In genomic region chr2:93089379-93090089, GRCm38 (mm10) we compare ENCODE assay signal across 23 mouse cellular contexts. TPM values are rescaled to one million over a fixed set of nuclear protein-coding genes. Genes with fewer than 3 reads are reported as not detected.
DNase-seq lines count a peak whose midpoint lies in the region; ATAC-seq and TF ChIP-seq lines count a peak whose summit lies in the region.
"Had no signal": no experiment of that assay in that cellular context is flagged by ENCODE, and none has a peak within 500 bp of the region (broad histone marks: within the 10 kb centered on the region; RNA-seq: fewer than 3 reads in every experiment).

No protein-coding gene starts in this region.

- 0 out of 2 replicates have a peak overlapping the region, but pooled peaks have one; percentile 5 for H3K27ac ChIP-seq in forebrain, embryonic 10.5 days
- no peak overlapping the region for H3K27ac ChIP-seq in forebrain, embryonic 11.5 days (ENCODE audit: low read depth, low read length)
- no peak overlapping the region; the same call in 1 of the 2 replicates for H3K27ac ChIP-seq in lung, embryonic 16.5 days (ENCODE audit: low read length)
- H3K27ac ChIP-seq in forebrain, embryonic 12.5 days = 0 out of 2 replicates have a peak overlapping the region, but pooled peaks have one; percentile 27
- peak overlapping the region; percentile 64; the same call in 1 of the 2 replicates for H3K27ac ChIP-seq in stomach, embryonic 14.5 days (ENCODE audit: low read length)
- H3K27ac ChIP-seq in limb, embryonic 10.5 days = no peak overlapping the region
- H3K27ac ChIP-seq: embryonic facial prominence, embryonic 13.5 days; kidney, embryonic 15.5 days; left cerebral cortex, adult 2 months; liver, embryonic 15.5 days; midbrain, embryonic 13.5 days had no signal

- DNase-seq in forebrain, embryonic 10.5 days (ENCODE audit: extremely low spot score, low spot score) = no peak
- DNase-seq in forebrain, embryonic 11.5 days (ENCODE audit: low spot score) = no peak
- DNase-seq in lung, adult 2 months = no peak
- DNase-seq in layer of hippocampus, adult 9-10 months (ENCODE audit: low spot score) = no peak
- DNase-seq in limb, embryonic 10.5 days (ENCODE audit: low spot score) = no peak
- DNase-seq: adrenal gland, postnatal 10 days; cerebellum, adult 2 months; cerebellum, postnatal 36 days; embryo, embryonic 11 days; kidney, adult 11 months; kidney, postnatal 36 days; left cerebral cortex, postnatal 4 days; liver had no signal

- H3K36me3 ChIP-seq in forebrain, embryonic 10.5 days (replicated peaks) = no peaks in the 10 kb centered on the region
- no peaks in the 10 kb centered on the region for H3K36me3 ChIP-seq in forebrain, embryonic 11.5 days (ENCODE audit: control insufficient read depth, insufficient read depth, low read length)
- H3K36me3 ChIP-seq in lung, embryonic 16.5 days (ENCODE audit: control insufficient read depth, insufficient read depth, low read length) = no peaks in the 10 kb centered on the region
- no peaks in the 10 kb centered on the region for H3K36me3 ChIP-seq in forebrain, embryonic 12.5 days (replicated peaks)
- H3K36me3 ChIP-seq in stomach, embryonic 14.5 days (ENCODE audit: control insufficient read depth, insufficient read depth, low read length) = no peaks in the 10 kb centered on the region
- no peaks in the 10 kb centered on the region for H3K36me3 ChIP-seq in limb, embryonic 10.5 days
- H3K36me3 ChIP-seq: embryonic facial prominence, embryonic 13.5 days; kidney, embryonic 15.5 days; liver, embryonic 15.5 days; midbrain, embryonic 13.5 days had no signal

- H3K9ac ChIP-seq in forebrain, embryonic 11.5 days (ENCODE audit: low read length) = no peak overlapping the region
- no peak overlapping the region for H3K9ac ChIP-seq in lung, embryonic 16.5 days (ENCODE audit: low read length)
- H3K9ac ChIP-seq in forebrain, embryonic 12.5 days = no peak overlapping the region
- H3K9ac ChIP-seq in stomach, embryonic 14.5 days (replicated peaks; ENCODE audit: low read depth, low read length) = no peak overlapping the region
- H3K9ac ChIP-seq: embryonic facial prominence, embryonic 13.5 days; kidney, embryonic 15.5 days; liver, embryonic 15.5 days; midbrain, embryonic 13.5 days had no signal

- no peaks in the 10 kb centered on the region for H3K9me3 ChIP-seq in forebrain, embryonic 10.5 days
- no peaks in the 10 kb centered on the region for H3K9me3 ChIP-seq in forebrain, embryonic 11.5 days (ENCODE audit: control insufficient read depth, low read length)
- no peaks in the 10 kb centered on the region for H3K9me3 ChIP-seq in lung, embryonic 16.5 days (ENCODE audit: control insufficient read depth, low read length)
- H3K9me3 ChIP-seq in forebrain, embryonic 12.5 days = no peaks in the 10 kb centered on the region
- H3K9me3 ChIP-seq in stomach, embryonic 14.5 days (ENCODE audit: control insufficient read depth, low read depth, low read length) = no peaks in the 10 kb centered on the region; the same call in 1 of the 2 replicates
- no peaks in the 10 kb centered on the region for H3K9me3 ChIP-seq in limb, embryonic 10.5 days (replicated peaks)
- H3K9me3 ChIP-seq: embryonic facial prominence, embryonic 13.5 days; kidney, embryonic 15.5 days; liver, embryonic 15.5 days; midbrain, embryonic 13.5 days had no signal

- no peak for TF ChIP-seq CTCF in lung, adult 2 months (IDR thresholded peaks at IDR 0.05; ENCODE audit: insufficient read depth, low read length)

- no peak overlapping the region for H3K4me3 ChIP-seq in forebrain, embryonic 10.5 days
- no peak overlapping the region for H3K4me3 ChIP-seq in forebrain, embryonic 11.5 days (ENCODE audit: low read depth, low read length)
- H3K4me3 ChIP-seq in lung, embryonic 16.5 days (ENCODE audit: low read length) = no peak overlapping the region
- H3K4me3 ChIP-seq in lung, adult 2 months (replicated peaks; ENCODE audit: extremely low read depth, low read depth, low read length) = no peak overlapping the region
- H3K4me3 ChIP-seq in forebrain, embryonic 12.5 days (replicated peaks) = no peak overlapping the region
- H3K4me3 ChIP-seq in stomach, embryonic 14.5 days (ENCODE audit: low read depth, low read length) = no peak overlapping the region
- H3K4me3 ChIP-seq in limb, embryonic 10.5 days = no peak overlapping the region
- H3K4me3 ChIP-seq: embryonic facial prominence, embryonic 13.5 days; erythroblast, embryonic 14.5 days; kidney, embryonic 15.5 days; left cerebral cortex, adult 2 months; liver, embryonic 15.5 days; midbrain, embryonic 13.5 days had no signal

- ATAC-seq in forebrain, embryonic 11.5 days (replicated peaks; ENCODE audit: low FRiP score) = no peak
- peak; percentile 63; the same call in 1 of the 2 replicates for ATAC-seq in lung, embryonic 16.5 days (ENCODE audit: low read depth)
- ATAC-seq in forebrain, embryonic 12.5 days (ENCODE audit: low FRiP score) = no peak
- peak; percentile 80 for ATAC-seq in stomach, embryonic 14.5 days (ENCODE audit: insufficient number of reproducible peaks, insufficient read depth, low FRiP score, low read depth)
- ATAC-seq: hindbrain, embryonic 16.5 days; midbrain, embryonic 13.5 days had no signal

- H3K4me1 ChIP-seq in forebrain, embryonic 10.5 days = peaks cover 27% of the 10 kb centered on the region
- peaks cover 7% of the 10 kb centered on the region for H3K4me1 ChIP-seq in forebrain, embryonic 11.5 days (replicated peaks; ENCODE audit: control insufficient read depth, insufficient read depth, low read length)
- H3K4me1 ChIP-seq in lung, embryonic 16.5 days (replicated peaks; ENCODE audit: control insufficient read depth, insufficient read depth, low read length) = peaks cover 7% of the 10 kb centered on the region
- H3K4me1 ChIP-seq in lung, adult 2 months (ENCODE audit: control insufficient read depth, insufficient read depth, low read length) = no peaks in the 10 kb centered on the region
- H3K4me1 ChIP-seq in forebrain, embryonic 12.5 days = peaks cover 24% of the 10 kb centered on the region
- 0 out of 2 replicates have a peak, but pooled peaks cover 4% of the 10 kb centered on the region for H3K4me1 ChIP-seq in stomach, embryonic 14.5 days (ENCODE audit: control insufficient read depth, insufficient read depth, low read length)
- H3K4me1 ChIP-seq in limb, embryonic 10.5 days = peaks cover 12% of the 10 kb centered on the region; the same call in 1 of the 2 replicates
- H3K4me1 ChIP-seq: liver, embryonic 15.5 days had no signal

- H3K4me2 ChIP-seq in forebrain, embryonic 11.5 days (ENCODE audit: low read depth, low read length, severe bottlenecking) = no peak overlapping the region
- H3K4me2 ChIP-seq in lung, embryonic 16.5 days (ENCODE audit: low read depth, low read length) = peak overlapping the region; percentile 5
- H3K4me2 ChIP-seq in forebrain, embryonic 12.5 days = no peak overlapping the region
- H3K4me2 ChIP-seq in stomach, embryonic 14.5 days (replicated peaks; ENCODE audit: low read depth, low read length) = no peak overlapping the region
- H3K4me2 ChIP-seq: embryonic facial prominence, embryonic 13.5 days; kidney, embryonic 15.5 days; liver, embryonic 15.5 days; midbrain, embryonic 13.5 days had no signal

- TF ChIP-seq POLR2A in lung, adult 2 months (IDR thresholded peaks at IDR 0.05; ENCODE audit: borderline replicate concordance, extremely low read depth, low read depth, low read length) = no peak

- H3K27me3 ChIP-seq in forebrain, embryonic 10.5 days (ENCODE audit: poor library complexity, severe bottlenecking) = peaks cover 8% of the 10 kb centered on the region
- no peaks in the 10 kb centered on the region for H3K27me3 ChIP-seq in forebrain, embryonic 11.5 days (ENCODE audit: control insufficient read depth, insufficient read depth, low read length)
- H3K27me3 ChIP-seq in lung, embryonic 16.5 days (ENCODE audit: control insufficient read depth, insufficient read depth, low read depth, low read length) = no peaks in the 10 kb centered on the region
- H3K27me3 ChIP-seq in forebrain, embryonic 12.5 days = no peaks in the 10 kb centered on the region
- H3K27me3 ChIP-seq in stomach, embryonic 14.5 days (ENCODE audit: control insufficient read depth, insufficient read depth, low read length) = no peaks in the 10 kb centered on the region
- no peaks in the 10 kb centered on the region; the same call in 1 of the 2 replicates for H3K27me3 ChIP-seq in limb, embryonic 10.5 days (ENCODE audit: low read depth, poor library complexity, severe bottlenecking)
- H3K27me3 ChIP-seq: kidney, embryonic 15.5 days; liver, embryonic 15.5 days; midbrain, embryonic 13.5 days had no signal

- 85% methylated on average over 7 of the region's 7 CpGs for WGBS in forebrain, embryonic 10.5 days
- 77% methylated on average over 7 of the region's 7 CpGs for WGBS in forebrain, embryonic 11.5 days
- 40% methylated on average over 7 of the region's 7 CpGs for WGBS in lung, embryonic 16.5 days
- 37% methylated on average over 7 of the region's 7 CpGs for WGBS in lung, adult 2 months
- WGBS in forebrain, embryonic 12.5 days = 78% methylated on average over 7 of the region's 7 CpGs
- 48% methylated on average over 7 of the region's 7 CpGs for WGBS in stomach, embryonic 14.5 days
- WGBS in limb, embryonic 10.5 days = 80% methylated on average over 7 of the region's 7 CpGs

RNA-seq across cellular contexts. Expression of gene Prdm11, which starts 43.6 kb away (rescaled TPM):
- polyA plus RNA-seq in forebrain, embryonic 10.5 days (2016; fragmentation: Nextera tagmentation; extraction: Ambion mirVana) = 1.7 and 2.0 TPM in 2 replicates
- polyA plus RNA-seq in forebrain, embryonic 11.5 days (2014; fragmentation: Nextera tagmentation; extraction: Ambion mirVana) = 1.8 and 1.9 TPM in 2 replicates
- polyA plus RNA-seq in lung, embryonic 16.5 days (2015; fragmentation: Nextera tagmentation; extraction: Ambion mirVana) = 5.5 and 6.3 TPM in 2 replicates
- polyA plus RNA-seq in lung, adult 2 months (2012; rRNA removed) = 12.3 and 14.1 TPM in 2 replicates
- 1.7 and 2.1 TPM in 2 replicates for polyA plus RNA-seq in forebrain, embryonic 12.5 days (2016; fragmentation: Nextera tagmentation; extraction: Ambion mirVana)
- polyA plus RNA-seq in stomach, embryonic 14.5 days (2014; fragmentation: Nextera tagmentation; extraction: Ambion mirVana) = 7.6 and 8.0 TPM in 2 replicates
- polyA plus RNA-seq in limb, embryonic 10.5 days (2016; fragmentation: Nextera tagmentation; extraction: Ambion mirVana) = 2.8 and 3.4 TPM in 2 replicates

Comparison
In these comparisons a context has a peak if more than half of its experiments do, and no peak if none do; other contexts are left out.
1. H3K27ac ChIP-seq: peak in forebrain, embryonic 10.5 days (single experiment), forebrain, embryonic 12.5 days (single experiment) and stomach, embryonic 14.5 days (single experiment); none in forebrain, embryonic 11.5 days (single experiment), lung, embryonic 16.5 days (single experiment) and limb, embryonic 10.5 days (single experiment).
2. ATAC-seq: peak in lung, embryonic 16.5 days (single experiment) and stomach, embryonic 14.5 days (single experiment); none in forebrain, embryonic 11.5 days (single experiment) and forebrain, embryonic 12.5 days (single experiment).